9 mouse cellular contexts compared by ENCODE assay signal in the genomic region with DNA sequence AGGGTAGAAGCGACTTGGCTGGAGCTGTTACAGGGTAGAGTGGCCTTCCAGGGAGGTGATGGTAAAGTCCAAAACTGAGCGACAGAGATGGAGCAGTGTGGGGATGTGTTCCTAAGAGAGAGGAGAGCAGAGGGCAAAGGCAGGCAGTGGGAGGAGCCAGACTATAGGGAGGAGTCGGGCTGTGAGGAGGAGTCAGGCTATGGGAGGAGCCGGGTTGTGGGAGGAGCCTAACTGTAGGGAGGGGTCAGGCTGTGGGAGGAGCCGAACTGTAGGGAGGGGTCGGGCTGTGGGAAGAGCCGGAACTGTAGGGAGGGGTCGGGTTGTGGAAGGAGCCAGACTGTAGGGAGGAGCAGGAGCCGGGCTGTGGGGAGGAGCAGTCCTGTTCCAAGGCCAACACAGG.
DNase-seq lines count a peak whose midpoint lies in the region; ATAC-seq and TF ChIP-seq lines count a peak whose summit lies in the region.
"Had no signal": no experiment of that assay in that cellular context is flagged by ENCODE, and none has a peak within 500 bp of the region (broad histone marks: within the 10 kb centered on the region; RNA-seq: fewer than 3 reads in every experiment).

No protein-coding gene starts in this region.

- H3K4me2 ChIP-seq in liver, embryonic 12.5 days = no peak overlapping the region
- H3K4me2 ChIP-seq: embryonic facial prominence, embryonic 13.5 days had no signal

- intact Hi-C loops in gastrocnemius, adult 2 months (cut with DNase I) = no loop called here

- no peak for TF ChIP-seq CTCF in gastrocnemius, adult 2 months (IDR thresholded peaks at IDR 0.05)

- no peak overlapping the region for H3K9ac ChIP-seq in liver, embryonic 12.5 days
- H3K9ac ChIP-seq: embryonic facial prominence, embryonic 13.5 days had no signal

- peak; percentile 31; the same call in 1 of the 2 replicates for ATAC-seq in granulocyte monocyte progenitor cell, adult 5-6 weeks (replicated peaks; ENCODE audit: poor library complexity, severe bottlenecking)
- peak; percentile 60 for ATAC-seq in liver, embryonic 12.5 days

- H3K9me3 ChIP-seq in liver, embryonic 12.5 days (replicated peaks) = no peaks in the 10 kb centered on the region
- H3K9me3 ChIP-seq: embryonic facial prominence, embryonic 13.5 days had no signal

- peaks cover 5% of the 10 kb centered on the region; the same call in 1 of the 2 replicates for H3K36me3 ChIP-seq in liver, embryonic 12.5 days

- no peak overlapping the region for H3K27ac ChIP-seq in gastrocnemius, adult 2 months
- H3K27ac ChIP-seq in liver, embryonic 12.5 days = no peak overlapping the region
- H3K27ac ChIP-seq: embryonic facial prominence, embryonic 13.5 days had no signal

- DNase-seq in gastrocnemius, adult 2 months = peak; percentile 64
- DNase-seq in gastrocnemius, adult 18-20 months (ENCODE audit: low spot score) = no peak
- peak; percentile 74 for DNase-seq in 416B (ENCODE audit: low read depth)
- DNase-seq in cerebellum, adult 18-20 months = no peak
- DNase-seq in frontal cortex, adult 2 months (ENCODE audit: extremely low spot score in 1 of 2, low spot score in 1 of 2) = no peak
- no peak for DNase-seq in MN1 (ENCODE audit: low spot score)

- WGBS in liver, embryonic 12.5 days (ENCODE audit: insufficient replicate concordance) = 23% methylated on average over 9 of the region's 9 CpGs

- peaks cover 4% of the 10 kb centered on the region; the same call in 1 of the 2 replicates for H3K4me1 ChIP-seq in liver, embryonic 12.5 days

- H3K4me3 ChIP-seq in gastrocnemius, adult 2 months = no peak overlapping the region
- no peak overlapping the region for H3K4me3 ChIP-seq in liver, embryonic 12.5 days
- H3K4me3 ChIP-seq: embryonic facial prominence, embryonic 13.5 days had no signal

- no peaks in the 10 kb centered on the region for H3K27me3 ChIP-seq in liver, embryonic 12.5 days (replicated peaks)
- H3K27me3 ChIP-seq: embryonic facial prominence, embryonic 13.5 days had no signal

Comparison
In these comparisons a context has a peak if more than half of its experiments do, and no peak if none do; other contexts are left out.
1. DNase-seq: peak in gastrocnemius, adult 2 months (single experiment) and 416B (single experiment); none in gastrocnemius, adult 18-20 months (single experiment), cerebellum, adult 18-20 months (0 of 2), frontal cortex, adult 2 months (0 of 2) and MN1 (single experiment).